13 mouse cellular contexts compared by ENCODE assay signal in genomic region chr10:69981386-69982097, GRCm38 (mm10).
DNase-seq lines count a peak whose midpoint lies in the region; ATAC-seq lines count a peak whose summit lies in the region.
"Had no signal": no experiment of that assay in that cellular context is flagged by ENCODE, and none has a peak within 500 bp of the region (broad histone marks: within the 10 kb centered on the region; RNA-seq: fewer than 3 reads in every experiment).

No protein-coding gene starts in this region.

- DNase-seq in forebrain, embryonic 11.5 days (ENCODE audit: low spot score) = no peak
- no peak for DNase-seq in forebrain, embryonic 14.5 days (ENCODE audit: low spot score)
- peak; percentile 72 for DNase-seq in midbrain, embryonic 11.5 days (ENCODE audit: low spot score, missing footprints)
- DNase-seq in c-Kit-positive CD71-positive TER-119-positive erythroid progenitor cells, embryonic 14.5 days (ENCODE audit: low spot score) = peak; percentile 70
- peak; percentile 36 for DNase-seq in yolk sac, embryonic 10.5 days (ENCODE audit: low spot score)
- DNase-seq in layer of hippocampus, postnatal 10 days (ENCODE audit: low spot score in 2 of 2) = no peak
- DNase-seq: kidney, adult 9 months; layer of hippocampus, adult 9-11 months; thymus, adult 2 months had no signal

- WGBS in forebrain, embryonic 11.5 days = 81% methylated on average over 21 of the region's 21 CpGs
- 77% methylated on average over 21 of the region's 21 CpGs for WGBS in forebrain, embryonic 14.5 days
- WGBS in midbrain, embryonic 11.5 days = 77% methylated on average over 21 of the region's 21 CpGs
- 76% methylated on average over 21 of the region's 21 CpGs for WGBS in midbrain, embryonic 16.5 days
- 77% methylated on average over 21 of the region's 21 CpGs for WGBS in kidney, embryonic 15.5 days

- no peaks in the 10 kb centered on the region for H3K9me3 ChIP-seq in forebrain, embryonic 11.5 days (ENCODE audit: control insufficient read depth, low read length)
- no peaks in the 10 kb centered on the region for H3K9me3 ChIP-seq in forebrain, embryonic 14.5 days (replicated peaks; ENCODE audit: control insufficient read depth, low read length)
- no peaks in the 10 kb centered on the region for H3K9me3 ChIP-seq in midbrain, embryonic 11.5 days (ENCODE audit: control insufficient read depth, low read length)
- H3K9me3 ChIP-seq in midbrain, embryonic 16.5 days (replicated peaks; ENCODE audit: control insufficient read depth, low read length, poor library complexity, severe bottlenecking) = no peaks in the 10 kb centered on the region
- no peaks in the 10 kb centered on the region for H3K9me3 ChIP-seq in kidney, embryonic 15.5 days (replicated peaks)
- H3K9me3 ChIP-seq: hindbrain, embryonic 13.5 days; midbrain, embryonic 10.5 days had no signal

- ATAC-seq in forebrain, embryonic 11.5 days (replicated peaks; ENCODE audit: low FRiP score) = 0 out of 2 replicates have a peak, but pooled peaks have one; percentile 30
- ATAC-seq in forebrain, embryonic 14.5 days = no peak
- no peak for ATAC-seq in midbrain, embryonic 11.5 days (ENCODE audit: low FRiP score)
- ATAC-seq in midbrain, embryonic 16.5 days = no peak
- ATAC-seq in kidney, embryonic 15.5 days (replicated peaks; ENCODE audit: low FRiP score) = no peak; the same call in 1 of the 2 replicates

- H3K9ac ChIP-seq in forebrain, embryonic 11.5 days (ENCODE audit: low read length) = no peak overlapping the region
- H3K9ac ChIP-seq in forebrain, embryonic 14.5 days (ENCODE audit: low read length) = no peak overlapping the region
- no peak overlapping the region for H3K9ac ChIP-seq in midbrain, embryonic 11.5 days (ENCODE audit: low read length)
- no peak overlapping the region for H3K9ac ChIP-seq in midbrain, embryonic 16.5 days (ENCODE audit: low read depth, low read length)
- no peak overlapping the region for H3K9ac ChIP-seq in kidney, embryonic 15.5 days
- H3K9ac ChIP-seq: hindbrain, embryonic 13.5 days had no signal

- H3K4me1 ChIP-seq in forebrain, embryonic 11.5 days (replicated peaks; ENCODE audit: control insufficient read depth, insufficient read depth, low read length) = no peaks in the 10 kb centered on the region
- no peaks in the 10 kb centered on the region for H3K4me1 ChIP-seq in forebrain, embryonic 14.5 days (ENCODE audit: control insufficient read depth, insufficient read depth, low read length)
- no peaks in the 10 kb centered on the region for H3K4me1 ChIP-seq in midbrain, embryonic 11.5 days (ENCODE audit: control insufficient read depth, insufficient read depth, low read length)
- no peaks in the 10 kb centered on the region for H3K4me1 ChIP-seq in midbrain, embryonic 16.5 days (ENCODE audit: control insufficient read depth, insufficient read depth, low read length)
- no peaks in the 10 kb centered on the region for H3K4me1 ChIP-seq in kidney, embryonic 15.5 days
- H3K4me1 ChIP-seq: hindbrain, embryonic 13.5 days; midbrain, embryonic 10.5 days had no signal

- H3K27me3 ChIP-seq in forebrain, embryonic 11.5 days (ENCODE audit: control insufficient read depth, insufficient read depth, low read length) = no peaks in the 10 kb centered on the region
- H3K27me3 ChIP-seq in forebrain, embryonic 14.5 days (replicated peaks; ENCODE audit: control insufficient read depth, insufficient read depth, low read length) = no peaks in the 10 kb centered on the region
- H3K27me3 ChIP-seq in midbrain, embryonic 11.5 days (ENCODE audit: control insufficient read depth, insufficient read depth, low read length) = no peaks in the 10 kb centered on the region
- no peaks in the 10 kb centered on the region for H3K27me3 ChIP-seq in midbrain, embryonic 16.5 days (ENCODE audit: control insufficient read depth, insufficient read depth, low read depth, low read length)
- H3K27me3 ChIP-seq in kidney, embryonic 15.5 days = no peaks in the 10 kb centered on the region
- H3K27me3 ChIP-seq: hindbrain, embryonic 13.5 days had no signal

- no peak overlapping the region for H3K4me3 ChIP-seq in forebrain, embryonic 11.5 days (ENCODE audit: low read depth, low read length)
- H3K4me3 ChIP-seq in forebrain, embryonic 14.5 days (ENCODE audit: low read depth, low read length) = no peak overlapping the region
- H3K4me3 ChIP-seq in midbrain, embryonic 11.5 days (ENCODE audit: low read depth, low read length) = no peak overlapping the region
- no peak overlapping the region for H3K4me3 ChIP-seq in midbrain, embryonic 16.5 days (ENCODE audit: low read depth, low read length)
- no peak overlapping the region for H3K4me3 ChIP-seq in kidney, embryonic 15.5 days (replicated peaks)
- H3K4me3 ChIP-seq: hindbrain, embryonic 13.5 days; midbrain, embryonic 10.5 days had no signal

- H3K4me2 ChIP-seq in forebrain, embryonic 11.5 days (ENCODE audit: low read depth, low read length, severe bottlenecking) = no peak overlapping the region
- no peak overlapping the region for H3K4me2 ChIP-seq in forebrain, embryonic 14.5 days (ENCODE audit: low read length)
- H3K4me2 ChIP-seq in midbrain, embryonic 11.5 days = no peak overlapping the region
- H3K4me2 ChIP-seq in midbrain, embryonic 16.5 days (ENCODE audit: low read length) = no peak overlapping the region
- no peak overlapping the region for H3K4me2 ChIP-seq in kidney, embryonic 15.5 days
- H3K4me2 ChIP-seq: hindbrain, embryonic 13.5 days had no signal

- H3K27ac ChIP-seq in forebrain, embryonic 11.5 days (ENCODE audit: low read depth, low read length) = no peak overlapping the region
- no peak overlapping the region for H3K27ac ChIP-seq in forebrain, embryonic 14.5 days (ENCODE audit: low read depth, low read length)
- no peak overlapping the region for H3K27ac ChIP-seq in midbrain, embryonic 11.5 days (ENCODE audit: low read depth, low read length)
- H3K27ac ChIP-seq in midbrain, embryonic 16.5 days (ENCODE audit: low read length) = no peak overlapping the region
- no peak overlapping the region for H3K27ac ChIP-seq in kidney, embryonic 15.5 days
- H3K27ac ChIP-seq: hindbrain, embryonic 13.5 days; midbrain, embryonic 10.5 days had no signal

- H3K36me3 ChIP-seq in forebrain, embryonic 11.5 days (ENCODE audit: control insufficient read depth, insufficient read depth, low read length) = no peaks in the 10 kb centered on the region
- peaks cover 42% of the 10 kb centered on the region for H3K36me3 ChIP-seq in forebrain, embryonic 14.5 days (ENCODE audit: control insufficient read depth, insufficient read depth, low read length)
- peaks cover 6% of the 10 kb centered on the region for H3K36me3 ChIP-seq in midbrain, embryonic 11.5 days (ENCODE audit: control insufficient read depth, insufficient read depth, low read length)
- H3K36me3 ChIP-seq in midbrain, embryonic 16.5 days (ENCODE audit: control insufficient read depth, insufficient read depth, low read length) = peaks cover 25% of the 10 kb centered on the region
- H3K36me3 ChIP-seq in kidney, embryonic 15.5 days = peaks cover 76% of the 10 kb centered on the region

Comparison
In these comparisons a context has a peak if more than half of its experiments do, and no peak if none do; other contexts are left out.
1. DNase-seq: peak in midbrain, embryonic 11.5 days (single experiment), c-Kit-positive CD71-positive TER-119-positive erythroid progenitor cells, embryonic 14.5 days (single experiment) and yolk sac, embryonic 10.5 days (single experiment); none in forebrain, embryonic 11.5 days (single experiment), forebrain, embryonic 14.5 days (single experiment) and layer of hippocampus, postnatal 10 days (0 of 2).